Mouse (Mus musculus) MEL (cell line): Measurements from ENCODE around the gene Brf1. TPM values are rescaled to one million over a fixed set of nuclear protein-coding genes. Genes with fewer than 3 reads are reported as not detected.

Source experiments
- DNase-seq: peaks from one replicate; pipeline ENCODE4 v3.0.0; 2011; ENCODE audit warnings: low read depth, low spot score
- H3K27ac ChIP-seq: 2 replicates; pipeline ENCODE4 v1.5.1; 2012; ENCODE audit warnings: low read depth, mild to moderate bottlenecking, control low read depth, low read length, moderate library complexity; ENCODE audit not compliant: control insufficient read depth
- H3K27me3 ChIP-seq, 2 experiments: fragments of 150-350 bp in 1 of 2; sonication (generic) in 1 of 2; 2 replicates each; pipeline ENCODE4 v1.6.1; 2012; ENCODE audit warnings: low read length in 2 of 2, mild to moderate bottlenecking in 2 of 2, improper control_type of control experiment in 1 of 2, moderate library complexity in 1 of 2; ENCODE audit not compliant: insufficient read depth in 2 of 2, control insufficient read depth in 1 of 2
- H3K36me3 ChIP-seq, 2 experiments: 2 replicates each; pipeline ENCODE4 v1.6.1; 2012 to 2014; ENCODE audit warnings: low read length in 2 of 2, improper control_type of control experiment in 1 of 2, inconsistent platforms in 1 of 2, mild to moderate bottlenecking in 1 of 2; ENCODE audit not compliant: insufficient read depth in 2 of 2, control insufficient read depth in 1 of 2
- H3K4me1 ChIP-seq, 2 experiments: fragments of 150-350 bp in 1 of 2; sonication (generic) in 1 of 2; 2 replicates each; pipeline ENCODE4 v1.6.1; 2012; ENCODE audit warnings: low read length in 2 of 2, improper control_type of control experiment in 1 of 2, mild to moderate bottlenecking in 1 of 2; ENCODE audit not compliant: insufficient read depth in 2 of 2, control insufficient read depth in 1 of 2
- H3K4me3 ChIP-seq, 2 experiments: fragments of 150-350 bp in 1 of 2; sonication (generic) in 1 of 2; 2 replicates each; pipeline ENCODE4 v1.5.1; 2012; ENCODE audit warnings: low read depth in 2 of 2, low read length in 2 of 2, mild to moderate bottlenecking in 2 of 2, moderate library complexity in 2 of 2, control low read depth in 1 of 2, improper control_type of control experiment in 1 of 2; ENCODE audit not compliant: control insufficient read depth in 1 of 2, insufficient read depth in 1 of 2
- H3K79me2 ChIP-seq: 2 replicates; pipeline ENCODE4 v1.6.1; 2012; ENCODE audit warnings: mild to moderate bottlenecking, low read length, moderate library complexity; ENCODE audit not compliant: control insufficient read depth, poor library complexity, insufficient read depth
- H3K9ac ChIP-seq: 2 replicates; pipeline ENCODE4 v1.6.1; 2012; ENCODE audit warnings: low read depth, mild to moderate bottlenecking, control low read depth, low read length, moderate library complexity; ENCODE audit not compliant: control insufficient read depth, poor library complexity, severe bottlenecking
- H3K9me3 ChIP-seq: fragments of 150-350 bp; sonication (generic); replicated peaks from 2 replicates; pipeline ENCODE4 v1.6.1; 2012; ENCODE audit warnings: mild to moderate bottlenecking, low read length, improper control_type of control experiment, moderate library complexity; ENCODE audit not compliant: insufficient read depth
- BHLHE40 ChIP-seq: IDR thresholded peaks from 2 replicates; pipeline ENCODE4 v1.6.1; 2012; ENCODE audit warnings: low read depth, mild to moderate bottlenecking, inconsistent platforms, low read length, improper control_type of control experiment, borderline replicate concordance
- CHD1 ChIP-seq: IDR thresholded peaks from 2 replicates; pipeline ENCODE4 v1.6.1; 2012; ENCODE audit warnings: low read depth, mild to moderate bottlenecking, inconsistent platforms, low read length, improper control_type of control experiment
- CHD2 ChIP-seq: IDR thresholded peaks from 2 replicates; pipeline ENCODE4 v1.6.1; 2011; ENCODE audit warnings: low read length, improper control_type of control experiment
- CTCF ChIP-seq, 3 experiments: IDR thresholded peaks in 2 of 3; conservative IDR thresholded peaks in 1 of 3; 2 replicates each; pipeline ENCODE4 v1.5.1; 2011 to 2012; ENCODE audit warnings: low read length in 3 of 3, low read depth in 2 of 3, mild to moderate bottlenecking in 2 of 3, improper control_type of control experiment in 1 of 3, inconsistent platforms in 1 of 3, mixed read lengths in 1 of 3, moderate library complexity in 1 of 3; ENCODE audit not compliant: control insufficient read depth in 1 of 3, insufficient read depth in 1 of 3, poor library complexity in 1 of 3, severe bottlenecking in 1 of 3
- E2F4 ChIP-seq: IDR thresholded peaks from 2 replicates; pipeline ENCODE4 v1.6.1; 2011; ENCODE audit warnings: low read depth, low read length, improper control_type of control experiment, borderline replicate concordance
- EP300 ChIP-seq, 2 experiments: IDR thresholded peaks; 2 replicates each; pipeline ENCODE4 v1.6.1; 2011; ENCODE audit warnings: improper control_type of control experiment in 2 of 2, low read length in 2 of 2, low read depth in 1 of 2, mild to moderate bottlenecking in 1 of 2
- ETS1 ChIP-seq: IDR thresholded peaks from 2 replicates; pipeline ENCODE4 v1.6.1; 2012; ENCODE audit warnings: low read depth, mild to moderate bottlenecking, inconsistent platforms, low read length, improper control_type of control experiment, moderate library complexity
- GATA1 ChIP-seq: IDR thresholded peaks from 2 replicates; pipeline ENCODE4 v1.6.1; 2011; ENCODE audit warnings: low read depth, low read length, improper control_type of control experiment
- KAT2A ChIP-seq: conservative IDR thresholded peaks from 2 replicates; pipeline ENCODE4 v1.6.1; 2012; ENCODE audit warnings: low read depth, low read length, improper control_type of control experiment, inconsistent platforms
- MEF2A ChIP-seq: IDR thresholded peaks from 2 replicates; pipeline ENCODE4 v1.6.1; 2014; ENCODE audit warnings: low read depth, mild to moderate bottlenecking, inconsistent platforms, low read length, improper control_type of control experiment; ENCODE audit not compliant: poor library complexity, insufficient replicate concordance, severe bottlenecking; ENCODE audit errors: extremely low read depth
- POLR2A ChIP-seq, 2 experiments: IDR thresholded peaks; 2 replicates each; pipeline ENCODE4 v1.6.1; 2011 to 2012; ENCODE audit warnings: low read length in 2 of 2, mild to moderate bottlenecking in 2 of 2, control low read depth in 1 of 2, improper control_type of control experiment in 1 of 2, low read depth in 1 of 2, moderate library complexity in 1 of 2; ENCODE audit not compliant: control insufficient read depth in 1 of 2, insufficient read depth in 1 of 2, poor library complexity in 1 of 2
- POLR2AphosphoS2 ChIP-seq: IDR thresholded peaks from 2 replicates; pipeline ENCODE4 v1.6.1; 2011; ENCODE audit warnings: low read length, improper control_type of control experiment
- UBTF ChIP-seq: IDR thresholded peaks from 2 replicates; pipeline ENCODE4 v1.6.1; 2012; ENCODE audit warnings: low read depth, mild to moderate bottlenecking, inconsistent platforms, low read length, improper control_type of control experiment, moderate library complexity, borderline replicate concordance; ENCODE audit not compliant: insufficient read depth
- USF2 ChIP-seq, 2 experiments: IDR thresholded peaks; 2 replicates each; pipeline ENCODE4 v1.6.1; 2011 to 2012; ENCODE audit warnings: improper control_type of control experiment in 2 of 2, low read length in 2 of 2, borderline replicate concordance in 1 of 2, inconsistent platforms in 1 of 2, low read depth in 1 of 2, mild to moderate bottlenecking in 1 of 2; ENCODE audit not compliant: insufficient read depth in 1 of 2
- ZC3H11A ChIP-seq: IDR thresholded peaks from 2 replicates; pipeline ENCODE4 v1.6.1; 2012; ENCODE audit warnings: low read depth, mild to moderate bottlenecking, inconsistent platforms, low read length, improper control_type of control experiment
- ZKSCAN1 ChIP-seq: IDR thresholded peaks from 2 replicates; pipeline ENCODE4 v1.6.1; 2012; ENCODE audit warnings: low read depth, mild to moderate bottlenecking, inconsistent platforms, low read length, improper control_type of control experiment, moderate library complexity
- polyA plus RNA-seq, 2 experiments: library from polyadenylated mRNA; stranded (reverse) in 1 of 2; unstranded in 1 of 2; fragments of >175 nt in 1 of 2; fragments of >200 nt in 1 of 2; gene quantifications; 2 replicates each; pipeline versions ENCODE4 v1.2.1 to v1.2.4; 2012; ENCODE audit warnings: low replicate concordance in 2 of 2, low read depth in 1 of 2; ENCODE audit not compliant: insufficient read length in 2 of 2, insufficient read depth in 1 of 2, missing spikeins in 1 of 2
- total RNA-seq: library from RNA; depleted of rRNA; stranded (reverse); fragments of 300-350 nt; gene quantifications from 2 replicates; pipeline ENCODE4 v1.2.3, GENCODE M21; 2012

Brf1 gene
- total and polyA plus RNA-seq, 3 experiments: 105 to 159 TPM; not detected in 1

GRCm38 (mm10) chr12:112968943-112969342, 31.6 kb downstream of the Brf1 start:
- Histone ChIP-seq H3K36me3 (peaks cover 0 to 53% of the 10 kb centered on the region in 2 experiments; a peak in 2 of 4 replicates), H3K4me3 (no peak overlapping the region)

GRCm38 (mm10) chr12:112965783-112966182, 34.7 kb downstream of the Brf1 start:
- no peak for DNase-seq
- TF ChIP-seq EP300 (IDR thresholded peaks at IDR 0.05; ENCODE audit: low read depth in 1 of 2, low read length in 2 of 2) (no peak), POLR2A (IDR thresholded peaks at IDR 0.05; ENCODE audit: control insufficient read depth in 1 of 2, insufficient read depth in 1 of 2, low read depth in 1 of 2, low read length in 2 of 2, poor library complexity in 1 of 2) (0 out of 4 replicates have a peak, but pooled peaks of 1 of the 2 experiments have one; percentile 29)
- Histone ChIP-seq H3K9ac (no peak overlapping the region), H3K4me3 (no peak overlapping the region), H3K4me1 (no peaks in the 10 kb centered on the region), H3K9me3 (no peaks in the 10 kb centered on the region), H3K27ac (no peak overlapping the region), H3K79me2 (no peaks in the 10 kb centered on the region), H3K36me3 (peaks cover 0 to 48% of the 10 kb centered on the region in 2 experiments; a peak in 2 of 4 replicates), H3K27me3 (no peaks in the 10 kb centered on the region)

More at GRCm38 (mm10) chr12:112968943-112969342, 31.6 kb downstream of the Brf1 start:
- Histone ChIP-seq H3K9ac (no peak overlapping the region), H3K4me1 (no peaks in the 10 kb centered on the region), H3K27me3 (no peaks in the 10 kb centered on the region), H3K79me2 (no peaks in the 10 kb centered on the region), H3K27ac (no peak overlapping the region), H3K9me3 (no peaks in the 10 kb centered on the region)
- no peak for TF ChIP-seq POLR2AphosphoS2
- TF ChIP-seq CHD2: no peak
- TF ChIP-seq CTCF (IDR thresholded peaks at IDR 0.05 in 2 of 3, conservative IDR thresholded peaks at IDR 0.05 in 1 of 3; ENCODE audit: control insufficient read depth in 1 of 3, insufficient read depth in 1 of 3, low read depth in 2 of 3, low read length in 3 of 3, poor library complexity in 1 of 3, severe bottlenecking in 1 of 3): no peak
- TF ChIP-seq USF2 (IDR thresholded peaks at IDR 0.05; ENCODE audit: borderline replicate concordance in 1 of 2, insufficient read depth in 1 of 2, low read depth in 1 of 2, low read length in 2 of 2): no peak
- no peak for TF ChIP-seq ZC3H11A
- TF ChIP-seq ZKSCAN1: no peak
- TF ChIP-seq MEF2A: no peak
- TF ChIP-seq BHLHE40: no peak
- no peak for TF ChIP-seq KAT2A
- TF ChIP-seq EP300 (IDR thresholded peaks at IDR 0.05; ENCODE audit: low read depth in 1 of 2, low read length in 2 of 2): no peak
- TF ChIP-seq ETS1: no peak
- TF ChIP-seq CHD1: no peak
- TF ChIP-seq E2F4: no peak
- no peak for TF ChIP-seq GATA1
- TF ChIP-seq UBTF: no peak
- DNase-seq: no peak
